Mouse (Mus musculus) brain, embryonic 14.5 days (tissue): Measurements from ENCODE around the gene Col7a1.

Experiments
- CTCF ChIP-seq: fragments of 200-500 bp; IDR thresholded peaks from 2 replicates; pipeline ENCODE4 v1.5.1; 2012; ENCODE audit warnings: inconsistent platforms, mild to moderate bottlenecking, moderate library complexity, borderline replicate concordance; ENCODE audit not compliant: insufficient read depth, insufficient read length; ENCODE audit errors: extremely low read depth
- POLR2A ChIP-seq: fragments of 200-500 bp; IDR thresholded peaks from 2 replicates; pipeline ENCODE4 v1.6.1; 2012; ENCODE audit warnings: mild to moderate bottlenecking, inconsistent platforms, borderline replicate concordance; ENCODE audit not compliant: poor library complexity, insufficient read depth, insufficient read length, severe bottlenecking; ENCODE audit errors: extremely low read depth

GRCm38 (mm10) chr9:109016973-109017604, 63.7 kb downstream of the Col7a1 start:
- TF ChIP-seq CTCF (no peak), POLR2A (no peak)
